Mouse (Mus musculus) embryonic facial prominence, embryonic 13.5 days (tissue): Measurements from ENCODE around the gene Phactr2. TPM values are rescaled to one million over a fixed set of nuclear protein-coding genes. Genes with fewer than 3 reads are reported as not detected.

Experiments
- ATAC-seq: fragments of 200-750 bp; cut with Nextera tagmentation; 2 replicates; pipeline ENCODE4 v1.8.0; 2017; ENCODE audit warnings: low read depth; ENCODE audit not compliant: insufficient number of reproducible peaks, insufficient read depth, low FRiP score, low TSS enrichment
- H3K27ac ChIP-seq: fragments of 300-500 bp; sonication (generic); 2 replicates; pipeline ENCODE4 v1.5.1; 2015; ENCODE audit warnings: moderate library complexity, mild to moderate bottlenecking, inconsistent platforms
- H3K27me3 ChIP-seq: fragments of 300-500 bp; sonication (generic); 2 replicates; pipeline ENCODE4 v1.6.1; 2015; ENCODE audit warnings: mild to moderate bottlenecking, inconsistent platforms
- H3K36me3 ChIP-seq: fragments of 300-500 bp; sonication (generic); 2 replicates; pipeline ENCODE4 v1.6.1; 2015; ENCODE audit warnings: mild to moderate bottlenecking, inconsistent platforms
- H3K4me1 ChIP-seq: fragments of 300-500 bp; sonication (generic); 2 replicates; pipeline ENCODE4 v1.6.1; 2015; ENCODE audit warnings: inconsistent platforms
- H3K4me2 ChIP-seq: fragments of 300-500 bp; sonication (generic); 2 replicates; pipeline ENCODE4 v1.6.1; 2015; ENCODE audit warnings: moderate library complexity, mild to moderate bottlenecking, inconsistent platforms
- H3K4me3 ChIP-seq: fragments of 300-500 bp; sonication (generic); 2 replicates; pipeline ENCODE4 v1.5.1; 2015; ENCODE audit warnings: mild to moderate bottlenecking, inconsistent platforms
- H3K9ac ChIP-seq: fragments of 300-500 bp; sonication (generic); 2 replicates; pipeline ENCODE4 v1.6.1; 2015; ENCODE audit warnings: mild to moderate bottlenecking, inconsistent platforms
- H3K9me3 ChIP-seq: fragments of 300-500 bp; sonication (generic); 2 replicates; pipeline ENCODE4 v1.6.1; 2016; ENCODE audit warnings: inconsistent platforms
- WGBS: fragments of 180-500 bp; shearing (Covaris S2); methylation state at CpG from one replicate; pipeline ENCODE4 v1.1.7; 2015; ENCODE audit warnings: mixed read lengths; 5-methylcytosine and 5-hydroxymethylcytosine counted together
- polyA plus RNA-seq: library from polyadenylated mRNA; unstranded; fragments of >200 nt; fragmentation: Nextera tagmentation; extraction: Ambion mirVana; gene quantifications from 2 replicates; pipeline ENCODE4 v1.2.1, GENCODE M21; 2015

Phactr2 gene
- polyA plus RNA-seq, 1 experiment from 2014 or later, result 22.9 TPM

DNA sequence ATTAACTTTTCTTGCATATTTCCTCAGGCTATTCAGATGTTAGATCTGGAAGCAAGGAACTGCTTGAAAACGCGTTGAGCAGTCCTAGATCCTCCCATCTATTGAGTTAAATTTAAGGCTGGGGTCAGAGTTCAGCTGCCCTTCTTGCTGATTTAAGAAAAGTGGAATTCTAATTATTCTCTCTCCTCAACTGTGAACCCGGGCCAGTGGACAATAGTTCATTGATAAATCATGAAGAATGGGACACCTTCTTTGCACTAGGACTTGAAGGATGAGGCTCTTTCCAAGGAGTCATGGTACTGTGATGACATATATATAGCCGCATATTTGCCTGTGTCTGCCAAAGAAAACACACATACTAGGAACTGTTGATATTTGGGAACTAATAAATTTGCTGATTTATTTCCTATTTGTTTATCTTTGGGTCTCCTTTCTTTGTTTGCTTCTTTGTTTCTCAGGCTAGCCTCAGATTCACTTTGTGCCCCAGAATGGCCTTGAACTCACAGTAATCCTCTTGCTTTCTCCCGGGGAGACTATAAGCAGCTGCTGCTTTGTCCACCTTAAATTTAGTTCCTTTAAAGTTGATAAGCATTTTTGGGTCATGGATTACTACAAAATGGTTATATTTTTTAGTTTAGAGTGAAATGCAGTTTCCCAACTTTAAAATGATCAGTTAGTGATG, 127.5 kb downstream of the Phactr2 start:
- Histone ChIP-seq H3K9ac (no peak overlapping the region), H3K4me1 (no peaks in the 10 kb centered on the region), H3K4me2 (no peak overlapping the region), H3K4me3 (no peak overlapping the region), H3K36me3 (no peaks in the 10 kb centered on the region), H3K9me3 (no peaks in the 10 kb centered on the region), H3K27ac (no peak overlapping the region), H3K27me3 (no peaks in the 10 kb centered on the region)
- ATAC-seq, result no peak
- WGBS, result 41% methylated on average over 5 of the region's 5 CpGs

DNA sequence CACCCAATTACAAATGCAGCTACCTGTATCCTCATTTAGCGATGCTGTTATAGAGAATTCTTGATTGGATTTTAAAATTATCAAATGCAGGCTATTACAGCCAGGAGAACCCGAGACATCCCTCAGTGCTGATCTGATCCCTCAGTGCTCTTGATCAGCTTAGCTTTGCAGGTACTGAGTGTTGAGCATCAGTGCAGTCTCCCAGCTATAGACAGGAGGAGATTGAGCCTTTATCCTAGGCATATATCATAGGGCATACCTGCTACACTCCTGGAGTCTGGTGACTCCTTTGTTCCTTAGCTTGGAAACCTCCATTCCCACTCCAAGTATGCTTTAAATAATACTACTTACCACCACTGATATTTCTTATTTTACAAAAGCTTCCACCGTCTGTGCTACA, 133.6 kb downstream of the Phactr2 start:
- Histone ChIP-seq H3K27me3 (no peaks in the 10 kb centered on the region), H3K9me3 (no peaks in the 10 kb centered on the region), H3K4me1 (no peaks in the 10 kb centered on the region), H3K9ac (no peak overlapping the region), H3K4me2 (no peak overlapping the region), H3K4me3 (no peak overlapping the region), H3K36me3 (no peaks in the 10 kb centered on the region), H3K27ac (no peak overlapping the region)
- no peak for ATAC-seq
- 90% methylated on average over 3 of the region's 3 CpGs for whole genome bisulfite sequencing

DNA sequence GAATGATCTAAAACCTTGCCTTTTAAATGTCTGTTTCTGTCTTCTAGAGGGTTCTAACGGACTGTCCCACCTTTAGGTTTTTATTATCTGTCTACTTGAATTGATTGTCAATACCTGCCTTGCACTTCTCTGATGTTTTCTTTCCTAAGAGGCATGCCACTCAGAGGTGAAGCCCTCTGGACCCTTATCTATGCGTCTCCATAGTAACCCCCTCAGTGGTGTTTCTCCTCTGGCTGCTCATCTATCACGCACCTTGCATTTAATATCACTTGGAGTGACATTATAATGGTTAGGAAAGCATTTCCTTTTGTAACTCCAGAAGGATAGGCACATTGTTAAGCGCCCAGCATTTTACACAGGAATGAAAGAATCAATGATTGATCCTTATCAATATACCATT, 137.2 kb downstream of the Phactr2 start:
- no peak overlapping the region for H3K27ac ChIP-seq
- H3K9me3 ChIP-seq, result no peaks in the 10 kb centered on the region
- no peak overlapping the region for H3K4me3 ChIP-seq
- H3K4me1 ChIP-seq, result no peaks in the 10 kb centered on the region
- H3K36me3 ChIP-seq, result no peaks in the 10 kb centered on the region
- H3K4me2 ChIP-seq, result no peak overlapping the region
- no peak for ATAC-seq
- no peaks in the 10 kb centered on the region for H3K27me3 ChIP-seq
- no peak overlapping the region for H3K9ac ChIP-seq
- WGBS, result 81% methylated on average over 4 of the region's 4 CpGs

DNA sequence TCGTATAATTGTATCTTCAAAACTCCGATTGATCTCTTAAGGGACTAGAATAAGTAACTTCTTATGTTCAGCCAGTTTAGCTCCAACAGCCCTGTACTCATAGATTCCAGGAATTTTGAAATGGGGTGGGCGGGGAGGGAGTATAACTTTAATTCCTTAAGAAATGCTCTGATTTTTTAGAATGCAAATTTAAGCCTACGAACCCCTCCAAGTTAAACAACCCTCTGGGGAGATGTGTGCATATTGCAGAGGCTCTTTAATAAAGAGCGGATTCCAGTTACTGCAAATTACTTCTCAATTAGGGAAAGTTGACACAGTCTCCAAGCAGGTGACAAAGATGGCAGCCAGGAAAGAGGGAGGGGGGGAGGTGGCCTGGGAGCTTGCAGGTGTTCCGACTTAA, 138.4 kb downstream of the Phactr2 start:
- H3K36me3 ChIP-seq, result no peaks in the 10 kb centered on the region
- no peaks in the 10 kb centered on the region for H3K4me1 ChIP-seq
- no peaks in the 10 kb centered on the region for H3K9me3 ChIP-seq
- no peak overlapping the region for H3K4me3 ChIP-seq
- 46% methylated on average over 6 of the region's 6 CpGs for WGBS
- no peaks in the 10 kb centered on the region for H3K27me3 ChIP-seq
- H3K4me2 ChIP-seq, result no peak overlapping the region
- ATAC-seq, result no peak
- H3K9ac ChIP-seq, result no peak overlapping the region
- H3K27ac ChIP-seq, result no peak overlapping the region

DNA sequence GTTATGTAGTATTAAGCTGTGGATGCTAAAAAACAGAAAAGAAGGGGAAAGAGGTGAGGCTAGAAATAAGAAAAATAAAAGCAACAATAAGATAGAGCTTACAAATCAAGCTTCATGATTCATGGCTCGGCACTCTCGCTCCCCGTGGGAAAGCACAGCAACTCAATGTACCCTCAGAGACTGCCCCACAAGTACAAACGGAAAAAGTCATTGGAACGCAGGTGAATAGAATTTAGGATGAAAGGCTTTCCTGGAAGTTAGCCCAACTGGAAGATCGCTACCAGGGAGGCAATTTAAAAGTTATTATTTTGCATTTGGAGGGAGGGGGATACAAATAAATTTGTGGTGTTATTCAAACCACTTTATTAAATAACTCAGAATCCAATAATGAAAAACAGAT, 138.9 kb downstream of the Phactr2 start:
- Histone ChIP-seq H3K27ac (no peak overlapping the region), H3K27me3 (no peaks in the 10 kb centered on the region), H3K4me2 (no peak overlapping the region), H3K9ac (no peak overlapping the region), H3K36me3 (no peaks in the 10 kb centered on the region), H3K4me1 (no peaks in the 10 kb centered on the region), H3K4me3 (no peak overlapping the region), H3K9me3 (no peaks in the 10 kb centered on the region)
- WGBS, result 43% methylated on average over 6 of the region's 6 CpGs
- no peak for ATAC-seq

DNA sequence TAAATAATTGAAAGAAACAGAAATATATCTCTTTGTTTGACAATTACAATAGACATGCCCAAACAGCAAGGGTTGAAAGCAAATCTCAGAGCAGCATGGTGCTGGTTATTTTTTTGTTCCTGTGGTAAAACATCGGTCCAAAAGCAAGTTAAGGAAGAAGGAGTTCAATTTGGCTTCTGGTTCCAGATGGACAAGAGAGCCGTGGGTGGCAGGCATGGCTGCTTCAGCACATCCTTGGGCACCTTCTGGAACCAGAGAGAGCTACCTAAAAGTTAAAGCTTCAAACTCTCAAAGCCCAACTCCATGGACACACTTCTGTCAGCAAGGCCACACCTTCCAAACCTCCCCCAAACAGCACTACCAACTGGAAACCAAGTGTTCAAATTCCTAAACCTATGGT, 140.4 kb downstream of the Phactr2 start:
- H3K4me3 ChIP-seq, result no peak overlapping the region
- H3K27ac ChIP-seq, result no peak overlapping the region
- H3K4me2 ChIP-seq, result no peak overlapping the region
- H3K27me3 ChIP-seq, result no peaks in the 10 kb centered on the region
- no peaks in the 10 kb centered on the region for H3K9me3 ChIP-seq
- no peak for ATAC-seq
- H3K4me1 ChIP-seq, result no peaks in the 10 kb centered on the region
- H3K9ac ChIP-seq, result no peak overlapping the region
- no peaks in the 10 kb centered on the region for H3K36me3 ChIP-seq
- WGBS, result 82% methylated on average over 2 of the region's 2 CpGs

DNA sequence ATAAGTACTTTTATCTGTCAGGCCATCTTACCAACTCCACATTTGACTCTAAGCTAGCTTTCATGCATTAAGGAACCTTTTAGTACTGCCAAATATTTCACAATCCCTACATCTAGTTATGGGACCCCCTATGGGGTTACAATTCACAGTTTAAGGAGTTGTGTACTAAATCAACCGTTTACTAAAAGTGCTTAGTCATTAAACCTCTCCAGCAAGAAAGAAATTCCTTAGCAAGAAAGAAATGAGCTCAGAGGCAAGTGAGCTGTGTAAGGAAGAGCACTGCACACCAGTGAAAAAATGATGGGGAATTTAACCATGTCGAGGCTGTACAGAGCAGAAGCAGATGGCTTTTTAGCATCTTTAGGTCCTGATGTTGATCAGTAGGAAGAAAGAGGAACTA, 141.2 kb downstream of the Phactr2 start:
- Histone ChIP-seq H3K36me3 (no peaks in the 10 kb centered on the region), H3K4me1 (no peaks in the 10 kb centered on the region), H3K9ac (no peak overlapping the region), H3K27ac (no peak overlapping the region), H3K27me3 (no peaks in the 10 kb centered on the region), H3K4me3 (no peak overlapping the region), H3K9me3 (no peaks in the 10 kb centered on the region), H3K4me2 (no peak overlapping the region)
- 49% methylated on average over 2 of the region's 2 CpGs for WGBS
- ATAC-seq, result no peak

DNA sequence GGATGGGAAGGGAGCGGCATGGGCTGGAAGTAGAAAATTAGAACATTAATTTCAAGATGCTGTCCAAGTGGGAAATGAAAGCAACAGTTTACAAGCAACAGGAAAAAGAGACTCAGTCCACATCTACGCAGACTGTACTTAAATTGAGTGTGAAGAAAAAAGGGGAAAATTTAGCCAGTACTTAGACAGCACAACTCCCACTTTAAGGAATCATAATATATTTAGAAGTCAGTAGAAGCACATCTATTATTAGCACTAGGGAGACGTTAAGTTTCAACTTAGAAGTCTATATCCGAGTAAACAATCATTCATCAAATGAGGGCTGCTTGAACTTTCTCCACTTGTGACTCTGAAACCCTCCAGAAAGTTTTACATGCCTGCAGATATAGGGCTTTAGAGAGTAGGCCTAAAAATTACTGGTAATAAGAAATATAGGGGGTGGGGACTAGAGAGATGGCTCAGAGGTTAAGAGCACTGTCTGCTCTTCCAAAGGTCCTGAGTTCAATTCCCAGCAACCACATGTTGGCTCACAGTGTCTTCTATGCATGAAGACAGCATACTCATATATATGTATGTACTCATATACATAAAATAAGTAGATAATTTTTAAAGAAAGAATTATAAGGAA, 142.7 kb downstream of the Phactr2 start:
- Histone ChIP-seq H3K4me1 (0 out of 2 replicates have a peak, but pooled peaks cover 6% of the 10 kb centered on the region), H3K9me3 (no peaks in the 10 kb centered on the region), H3K4me3 (no peak overlapping the region), H3K9ac (no peak overlapping the region), H3K36me3 (no peaks in the 10 kb centered on the region), H3K4me2 (no peak overlapping the region), H3K27me3 (no peaks in the 10 kb centered on the region), H3K27ac (no peak overlapping the region)
- no peak for ATAC-seq
- 81% methylated on average over 4 of the region's 4 CpGs for whole genome bisulfite sequencing

DNA sequence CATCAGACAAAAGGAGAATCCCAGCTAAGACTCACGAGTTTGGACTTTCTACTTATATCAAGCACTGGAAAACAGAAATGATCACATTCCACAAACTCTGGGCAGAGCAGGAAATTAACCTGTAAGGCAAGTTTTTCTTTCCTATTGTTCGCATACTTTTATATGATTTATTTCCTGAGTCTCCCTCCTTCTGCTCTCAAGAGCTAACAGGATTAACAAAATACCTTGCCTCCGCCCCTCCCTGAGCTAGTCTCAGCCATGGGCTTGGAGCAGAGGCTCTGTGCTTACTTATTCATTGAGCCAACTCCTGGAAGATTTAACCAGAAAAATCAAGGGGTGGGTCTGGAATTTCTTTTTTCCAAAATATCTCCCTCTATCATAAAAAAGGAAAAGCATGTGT, 145.6 kb downstream of the Phactr2 start:
- ATAC-seq, result no peak
- WGBS, result 48% methylated on average over 3 of the region's 3 CpGs
- no peaks in the 10 kb centered on the region for H3K36me3 ChIP-seq
- H3K27me3 ChIP-seq, result no peaks in the 10 kb centered on the region
- no peak overlapping the region for H3K9ac ChIP-seq
- H3K4me2 ChIP-seq, result no peak overlapping the region
- H3K4me1 ChIP-seq, result peaks cover 21% of the 10 kb centered on the region; the same call in 1 of the 2 replicates
- peak overlapping the region; percentile 45; the same call in 1 of the 2 replicates for H3K27ac ChIP-seq
- H3K4me3 ChIP-seq, result no peak overlapping the region
- no peaks in the 10 kb centered on the region for H3K9me3 ChIP-seq

DNA sequence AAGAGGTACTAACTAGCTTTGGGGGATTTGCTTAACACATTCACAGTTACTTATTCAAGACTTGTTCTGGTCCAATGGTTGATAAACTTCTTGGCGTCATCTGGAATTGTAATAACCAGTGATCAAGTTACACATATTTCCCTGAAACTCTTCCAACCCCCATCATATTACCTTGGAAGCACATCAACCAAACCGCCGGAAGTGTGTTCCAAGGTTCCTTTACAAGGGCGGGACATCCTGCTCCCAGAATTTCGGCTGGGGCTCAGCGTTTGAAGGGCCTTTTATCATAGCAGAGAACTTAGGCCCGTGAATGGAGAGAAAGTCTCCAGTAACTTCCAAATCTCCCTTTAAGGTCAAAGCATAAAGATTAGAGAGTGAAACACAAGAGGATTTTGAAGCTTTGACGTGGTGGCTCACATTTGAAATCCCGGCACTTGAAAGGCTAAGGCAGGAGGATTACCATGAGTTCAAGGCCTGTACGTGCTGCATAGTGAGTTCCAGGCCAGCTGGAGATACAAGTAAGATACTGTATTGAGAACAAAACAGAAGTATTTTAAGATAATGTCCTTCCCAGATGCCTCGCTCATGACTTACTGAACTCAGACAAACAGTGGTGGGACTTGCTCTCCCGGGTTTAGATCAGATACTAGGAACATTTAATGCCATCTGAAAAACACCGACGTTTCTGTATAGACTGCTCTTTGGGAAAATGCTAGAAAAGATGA, 147.9 kb downstream of the Phactr2 start:
- Histone ChIP-seq H3K9me3 (no peaks in the 10 kb centered on the region), H3K9ac (no peak overlapping the region), H3K27ac (peak overlapping the region; percentile 44; the same call in 1 of the 2 replicates), H3K4me1 (peaks cover 30% of the 10 kb centered on the region), H3K36me3 (no peaks in the 10 kb centered on the region), H3K4me2 (no peak overlapping the region), H3K27me3 (no peaks in the 10 kb centered on the region), H3K4me3 (no peak overlapping the region)
- 73% methylated on average over 14 of the region's 14 CpGs for WGBS
- ATAC-seq, result no peak

DNA sequence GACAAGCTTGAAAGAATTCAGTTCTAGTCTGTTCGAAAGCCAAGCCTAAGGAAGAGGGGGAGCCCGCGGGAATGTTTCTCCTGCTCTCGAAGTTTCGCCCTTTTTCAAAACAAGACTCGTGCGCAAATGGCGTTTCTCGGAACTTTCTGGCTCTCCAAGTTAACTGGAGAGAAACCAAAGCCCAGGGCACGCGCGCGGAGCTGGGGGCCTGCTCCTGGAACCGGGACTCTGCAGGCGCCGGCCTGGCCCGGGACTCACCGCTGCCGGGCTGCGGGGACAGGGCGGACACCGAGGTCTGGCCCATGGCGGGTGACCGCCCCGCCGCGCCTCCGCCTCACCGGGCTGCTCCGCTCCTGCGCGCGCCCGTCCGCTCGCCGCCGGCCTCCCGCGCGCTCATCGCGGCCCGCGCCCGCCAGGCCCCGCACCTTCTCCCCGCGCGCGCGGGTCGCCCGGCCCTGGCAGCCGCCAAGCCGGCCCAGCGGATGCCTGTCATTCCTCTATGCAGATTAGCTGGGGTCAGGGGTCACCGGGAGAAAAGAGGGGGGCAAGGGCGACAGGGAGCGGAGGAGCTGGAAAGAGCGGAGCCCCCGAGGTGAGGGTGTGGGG, 150.3 kb downstream of the Phactr2 start:
- no peaks in the 10 kb centered on the region for H3K36me3 ChIP-seq
- peak overlapping the region; percentile 97 for H3K27ac ChIP-seq
- peak overlapping the region; percentile 89 for H3K9ac ChIP-seq
- H3K4me1 ChIP-seq, result peaks cover 30% of the 10 kb centered on the region
- H3K4me3 ChIP-seq, result peak overlapping the region; percentile 65
- no peaks in the 10 kb centered on the region for H3K9me3 ChIP-seq
- peak; percentile 73 for ATAC-seq
- WGBS, result under 1% methylated on average over 55 of the region's 62 CpGs
- peak overlapping the region; percentile 76 for H3K4me2 ChIP-seq
- H3K27me3 ChIP-seq, result no peaks in the 10 kb centered on the region
